Mouse (Mus musculus): Measurements from ENCODE around the gene Skp1a.

Gene Skp1a

GRCm38 (mm10) chr11:52255077-52255476 is 23.3 kb downstream of the Skp1a start:
- no peak for DNase-seq

DNA sequence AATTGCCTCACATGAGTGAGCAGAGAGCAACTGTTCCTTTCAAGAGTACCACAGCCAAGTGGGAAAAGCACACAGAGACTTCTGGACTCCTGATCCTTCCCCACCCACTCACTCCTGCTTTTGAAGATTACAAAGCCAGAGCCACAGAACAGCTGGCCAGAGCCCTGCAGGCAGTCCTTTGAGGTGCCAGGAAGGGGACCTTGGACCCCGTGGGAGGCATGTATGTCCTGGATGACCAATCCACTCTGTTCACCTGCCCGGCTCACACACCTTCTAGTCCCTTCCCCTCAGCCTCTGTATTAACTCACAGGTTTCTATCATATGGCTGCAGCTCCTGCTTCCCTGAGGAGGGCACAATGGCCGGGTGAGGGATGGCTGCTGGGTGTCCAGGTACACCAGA is 25.6 kb downstream of the Skp1a start:
- no peak for DNase-seq

- DNase-seq: no peak
Measured at GRCm38 (mm10) chr11:52258711-52259110, 26.9 kb downstream of the Skp1a start.

GRCm38 (mm10) chr11:52260878-52261277 is 29.1 kb downstream of the Skp1a start:
- no peak for DNase-seq

DNA sequence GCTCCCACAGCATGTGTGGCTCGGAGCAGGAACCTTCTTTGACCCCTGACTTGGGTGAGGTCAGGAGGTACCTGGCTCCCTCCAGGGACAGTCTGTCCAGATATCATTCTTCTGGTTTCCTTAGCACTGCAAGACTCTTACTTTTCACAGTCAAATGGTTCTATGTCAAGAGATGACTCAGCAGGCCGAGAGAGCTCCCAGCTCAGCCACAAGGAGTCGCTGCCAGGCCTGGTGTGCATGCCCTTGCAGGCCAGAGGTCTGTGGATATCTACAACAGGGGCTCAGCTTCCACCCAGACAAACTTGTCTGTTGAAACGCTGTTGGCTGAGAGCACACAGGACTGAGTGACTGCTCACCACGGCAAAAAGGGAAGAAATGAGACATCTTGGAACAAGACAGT is 30.1 kb downstream of the Skp1a start:
- DNase-seq: no peak

DNA sequence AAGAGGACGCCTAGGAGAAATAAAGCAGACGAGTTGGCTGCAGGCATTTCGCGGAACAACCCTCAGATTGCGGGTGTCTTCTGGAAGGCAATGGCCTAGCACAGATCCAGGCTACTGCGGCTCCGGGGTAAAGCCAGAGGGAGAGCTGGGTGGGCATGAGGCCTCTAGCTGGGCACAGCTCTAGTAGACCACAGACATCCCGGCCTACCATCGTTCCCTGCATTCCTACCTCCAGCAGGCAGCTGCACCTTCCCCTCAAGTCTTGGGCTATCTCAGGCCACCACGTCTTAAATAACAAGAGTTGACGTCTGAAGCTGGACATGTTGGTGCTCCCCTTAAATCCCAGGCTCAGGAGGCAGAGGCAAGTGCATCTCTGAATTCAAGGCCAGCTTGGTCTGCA is 30.5 kb downstream of the Skp1a start:
- no peak for DNase-seq

DNA sequence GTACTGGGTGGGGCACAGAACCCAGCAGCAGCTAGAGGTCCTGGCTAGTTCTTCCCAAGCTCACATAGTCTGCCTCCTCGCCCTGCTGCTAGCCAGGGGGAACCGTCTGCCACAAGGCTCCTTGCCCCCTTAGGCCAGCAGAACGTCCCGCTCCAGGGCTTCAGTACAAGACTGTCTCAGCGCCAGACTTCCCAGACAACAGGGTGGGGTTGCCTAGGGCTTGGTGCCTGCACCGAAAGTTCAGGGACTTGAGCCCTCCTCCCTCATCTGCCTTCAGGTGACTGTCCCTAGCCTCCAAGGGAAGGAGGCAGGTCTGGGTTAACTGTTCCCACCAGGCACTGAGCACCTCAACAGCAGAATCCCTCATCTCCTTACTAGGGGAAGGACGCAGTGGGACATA is 33.1 kb downstream of the Skp1a start:
- no peak for DNase-seq

DNA sequence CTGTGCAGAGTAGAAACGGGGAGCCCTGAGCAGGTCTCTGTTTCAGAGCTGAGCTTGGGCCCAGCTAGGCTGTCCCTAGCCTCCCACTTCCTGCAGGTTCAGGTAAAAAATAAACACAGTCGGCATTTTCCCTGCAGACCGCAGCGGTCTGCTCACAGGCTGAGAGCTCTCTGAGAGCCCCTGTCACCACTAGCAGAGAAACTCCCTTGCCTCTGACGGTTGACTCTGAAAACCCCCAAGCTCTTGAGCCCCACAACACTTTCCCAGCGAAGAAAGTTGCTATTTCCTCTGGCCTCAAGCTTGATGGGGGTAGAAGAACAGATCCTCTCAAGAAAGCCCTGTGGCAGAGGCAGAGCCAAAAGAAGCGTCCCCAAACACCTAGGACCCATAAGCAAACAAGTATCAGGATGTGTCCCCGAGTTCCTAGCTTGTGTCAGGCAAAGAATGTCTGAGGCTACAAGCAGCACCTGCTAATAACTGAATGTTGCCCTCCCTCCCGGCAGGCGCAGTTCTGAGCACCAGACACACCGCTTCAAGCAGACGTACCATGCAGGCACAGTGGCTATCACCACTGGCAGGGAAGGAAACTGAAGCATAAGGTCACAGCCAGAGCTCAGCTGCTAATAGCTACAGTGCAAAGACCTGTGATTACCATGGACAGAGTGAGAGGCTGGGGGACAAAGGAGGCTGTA is 34.0 kb downstream of the Skp1a start:
- DNase-seq: no peak

GRCm38 (mm10) chr11:52267271-52267670 is 35.5 kb downstream of the Skp1a start:
- no peak for DNase-seq

DNA sequence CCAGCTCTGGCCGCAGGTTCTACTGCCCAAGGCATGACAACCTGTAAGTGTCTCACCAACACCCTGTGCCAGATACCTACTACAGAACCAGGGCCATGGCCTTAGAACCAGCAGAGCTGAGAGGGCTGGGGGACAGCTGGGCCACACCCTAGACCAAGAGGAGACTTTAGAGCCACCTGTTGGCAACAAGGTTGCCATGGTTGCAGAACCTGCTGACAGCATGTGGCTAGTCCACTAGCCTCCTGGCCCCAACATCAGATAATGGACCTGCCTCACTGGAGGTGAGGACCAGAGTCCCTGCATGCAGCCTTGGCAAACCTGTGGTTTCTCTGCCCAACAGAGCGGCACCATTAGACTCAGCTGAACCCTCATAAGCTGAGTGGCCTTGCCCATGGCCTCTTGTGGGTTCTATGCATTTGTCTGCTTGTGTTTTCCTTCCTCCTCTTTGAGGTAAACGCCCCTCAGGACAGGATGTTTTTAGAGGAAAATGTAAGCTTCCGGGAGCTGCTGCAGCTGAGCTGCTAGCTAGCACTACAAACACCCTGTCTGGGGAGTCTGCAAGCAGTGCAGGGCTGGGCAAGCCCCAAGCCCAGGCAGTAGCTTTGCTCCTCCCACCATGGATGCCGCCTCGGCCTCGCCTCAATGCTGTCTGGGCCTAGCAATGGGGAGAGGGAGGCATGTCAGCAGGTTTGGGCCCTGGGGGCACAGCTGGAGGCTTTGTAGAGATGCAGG is 36.5 kb downstream of the Skp1a start:
- DNase-seq: no peak

DNA sequence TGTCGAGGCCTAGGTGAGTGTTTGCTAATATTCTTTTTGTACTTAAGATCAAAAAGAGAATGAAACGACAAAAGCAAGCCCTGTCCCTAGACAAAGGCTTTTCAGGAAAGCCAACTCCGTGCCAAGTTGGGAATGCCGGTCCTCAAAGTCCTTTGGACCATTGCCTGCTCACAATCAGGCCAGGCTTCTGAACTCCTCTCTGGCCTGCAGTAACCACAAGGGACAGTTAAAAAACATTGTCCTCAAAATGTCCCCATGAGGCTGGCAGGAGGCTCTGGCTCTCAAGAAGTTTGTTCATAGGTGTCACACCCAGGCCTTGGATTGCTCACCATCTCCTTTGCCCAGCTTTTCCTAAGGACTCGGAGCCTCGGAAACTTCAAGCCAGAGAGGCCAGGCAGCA is 38.0 kb downstream of the Skp1a start:
- no peak for DNase-seq

DNA sequence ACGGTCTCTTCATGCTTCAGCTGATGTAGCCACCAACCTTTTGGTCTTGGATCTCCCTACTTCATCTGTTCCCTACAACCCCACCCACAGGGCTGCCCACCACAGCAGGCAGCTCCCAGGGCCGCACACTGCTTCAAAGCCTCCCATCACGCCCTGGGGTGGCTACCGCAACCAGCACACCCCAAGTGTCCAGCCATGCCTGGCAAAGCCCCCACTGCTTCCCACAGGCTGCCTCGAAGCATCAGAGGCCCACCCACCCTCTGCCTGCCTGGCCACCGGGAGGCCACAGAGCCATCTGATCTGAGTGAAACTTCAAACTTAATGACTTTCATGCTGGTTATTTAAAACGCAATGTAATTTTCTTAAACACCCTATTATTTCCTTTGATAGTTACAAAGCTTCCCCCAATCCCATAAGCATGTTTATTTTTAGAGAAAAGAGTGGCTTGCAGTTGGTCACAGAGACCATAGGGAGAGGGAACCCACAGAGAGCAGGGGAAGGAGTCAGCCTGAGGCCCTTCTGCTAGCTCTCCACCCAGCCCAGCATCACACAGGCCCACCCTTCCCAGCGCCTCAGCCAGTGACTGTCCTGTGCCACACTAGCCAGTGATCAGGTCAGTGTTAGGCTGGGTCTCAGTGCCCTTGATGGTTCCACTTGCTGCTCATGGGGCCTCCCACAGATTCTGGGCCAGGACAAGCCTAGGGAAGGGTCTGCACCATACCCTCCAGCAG is 40.1 kb downstream of the Skp1a start:
- DNase-seq: no peak

GRCm38 (mm10) chr11:52272619-52273018 is 40.8 kb downstream of the Skp1a start:
- no peak for DNase-seq

DNA sequence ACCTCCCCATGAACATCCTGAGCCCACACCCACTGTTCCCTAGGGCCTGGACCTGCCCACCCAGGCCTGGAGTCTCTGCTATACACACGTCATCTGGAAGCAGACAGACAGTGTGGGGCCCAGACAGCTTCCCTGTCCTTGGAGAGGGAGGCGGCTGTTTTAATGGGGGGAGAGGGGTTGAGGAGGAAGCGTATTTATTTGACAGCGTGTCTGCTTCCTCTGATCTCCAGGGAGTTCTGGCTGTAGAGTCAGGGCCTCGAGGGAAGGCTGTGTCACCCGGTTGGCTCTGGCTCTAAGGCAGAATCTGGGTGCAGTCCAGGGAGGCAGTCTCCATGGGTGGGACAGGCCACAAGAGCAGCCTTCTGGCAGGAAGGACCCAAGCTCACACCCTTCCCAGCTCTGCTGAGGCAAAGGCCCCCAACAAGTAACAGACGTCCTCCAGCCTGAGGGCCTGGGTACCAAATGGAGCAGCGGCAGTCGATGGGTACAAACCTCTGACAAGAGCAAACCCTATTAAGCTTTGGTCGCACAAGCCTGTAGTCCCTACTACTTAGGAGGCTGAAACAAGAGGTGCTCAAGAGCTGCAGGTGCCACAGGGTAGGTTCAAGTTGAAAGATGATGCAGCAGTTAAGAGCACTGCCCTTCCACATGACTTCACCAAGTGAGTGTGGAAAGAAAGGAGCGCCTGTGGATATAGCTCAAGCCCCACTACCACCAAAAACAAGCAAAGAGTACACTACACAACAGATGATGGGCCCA is 41.6 kb downstream of the Skp1a start:
- DNase-seq: no peak

DNA sequence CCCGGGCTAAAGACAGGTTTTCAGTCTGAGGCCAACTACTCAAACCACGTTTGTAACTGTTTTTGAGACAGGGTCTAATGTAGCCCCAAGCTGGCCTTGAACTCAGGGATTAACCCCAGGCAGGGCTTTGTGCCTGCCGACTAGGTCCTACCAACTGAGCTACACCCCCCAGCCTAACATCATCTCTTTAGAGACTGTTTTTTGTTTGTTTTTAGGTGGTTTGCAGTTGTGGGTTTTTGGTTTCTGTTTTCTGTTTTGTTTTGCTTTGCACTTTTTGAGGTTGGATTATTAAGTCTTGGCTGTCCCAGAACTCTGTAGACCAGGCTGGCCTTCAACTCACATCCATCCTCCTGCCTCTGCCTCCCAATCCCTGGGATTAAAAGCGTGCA is 42.1 kb downstream of the Skp1a start:
- DNase-seq: no peak

GRCm38 (mm10) chr11:52274456-52275112 is 42.8 kb downstream of the Skp1a start:
- DNase-seq: no peak

DNA sequence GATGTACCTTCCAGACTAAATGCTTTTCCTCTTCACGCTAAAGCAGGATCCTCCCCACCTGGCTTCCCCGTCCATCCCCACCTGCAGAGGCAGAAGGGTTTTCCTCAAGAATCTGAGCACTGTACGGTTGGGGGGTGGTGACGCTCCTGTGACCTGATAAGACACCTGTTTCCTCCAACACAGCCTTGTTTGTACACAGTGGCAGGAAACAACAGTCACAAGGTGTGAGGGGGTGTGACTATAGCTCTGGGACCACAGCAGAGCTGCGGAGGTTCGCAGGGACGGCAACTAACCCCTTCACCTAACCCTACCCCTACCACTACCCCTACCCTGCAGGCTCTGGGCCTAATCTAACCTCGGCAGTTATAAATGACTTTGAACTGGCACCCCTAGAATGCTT is 43.6 kb downstream of the Skp1a start:
- DNase-seq: no peak

GRCm38 (mm10) chr11:52275774-52276555 is 44.2 kb downstream of the Skp1a start:
- DNase-seq: no peak

- no peak for DNase-seq
Measured at GRCm38 (mm10) chr11:52276961-52277391, 45.2 kb downstream of the Skp1a start.

DNA sequence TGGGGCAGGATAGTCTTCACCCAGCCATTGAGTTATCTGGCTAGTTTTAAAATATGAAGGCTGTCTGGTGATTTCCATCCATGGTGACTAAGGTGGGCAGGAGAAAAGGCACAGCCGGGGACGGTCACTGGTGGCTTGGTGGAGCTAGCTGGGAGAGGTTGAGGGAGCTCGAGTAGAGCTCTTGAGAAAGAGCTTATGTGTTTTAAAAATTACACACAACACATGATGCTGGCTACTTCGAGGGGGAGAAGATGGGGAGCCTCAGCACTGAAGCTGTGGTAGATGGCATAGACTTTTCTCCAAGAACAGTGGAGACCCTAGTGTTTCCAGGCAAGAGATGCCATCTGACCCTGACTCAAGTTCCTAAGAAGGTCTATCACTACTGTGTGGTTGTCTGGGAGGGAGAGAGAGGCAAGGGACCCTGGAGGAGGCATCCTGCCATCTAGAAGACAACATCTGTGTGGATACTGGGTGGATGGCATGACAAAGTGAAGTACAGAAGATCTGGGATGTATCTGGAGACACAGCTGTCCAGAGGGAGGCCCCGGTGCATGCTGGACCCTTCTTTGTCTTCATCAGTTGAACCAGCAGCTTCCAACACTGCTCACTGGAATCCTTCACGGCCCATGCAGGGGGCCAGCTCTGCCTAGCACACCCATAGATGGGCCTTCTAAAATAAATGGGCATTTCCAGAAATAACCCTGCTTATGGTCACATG is 45.8 kb downstream of the Skp1a start:
- no peak for DNase-seq

- no peak for DNase-seq
Measured at GRCm38 (mm10) chr11:52278164-52278563, 46.4 kb downstream of the Skp1a start.

Measured in cerebellum, adult 11 months (tissue).